Mouse (Mus musculus) C2C12 (cell line): Measurements from ENCODE around the gene Clta.

ENCODE experiments used
- CTCF ChIP-seq: IDR thresholded peaks from one replicate; pipeline ENCODE4 v1.5.1; 2011; ENCODE audit not compliant: control insufficient read depth, insufficient read depth, insufficient read length
- MAX ChIP-seq: IDR thresholded peaks from one replicate; pipeline ENCODE4 v1.6.1; 2011; ENCODE audit warnings: mild to moderate bottlenecking, control low read depth
- MYOG ChIP-seq: IDR thresholded peaks from one replicate; pipeline ENCODE4 v1.6.1; 2011; ENCODE audit not compliant: control insufficient read depth, insufficient read length; ENCODE audit errors: extremely low read depth

- TF ChIP-seq MYOG: no peak
- TF ChIP-seq MAX: no peak
- TF ChIP-seq CTCF: no peak
These were observed 41.8 kb downstream of the Clta start for GRCm38 (mm10) chr4:44046066-44046465.
